Mouse (Mus musculus): ENCODE measurements at regions not wholly inside any gene's neighbourhood (a gene's known extent, or its start where the extent isn't known, plus 50 kb on each side); places are given as distances from the start of the nearest gene placed in this dataset.

GRCm38 (mm10) chr1:75833071-75833830 is 287.2 kb downstream of the Slc4a3 start:
- no peak for DNase-seq (ENCODE audit: low spot score in 2 of 2)

GRCm38 (mm10) chr1:75834361-75834760 is 288.3 kb downstream of the Slc4a3 start:
- DNase-seq (ENCODE audit: low spot score in 2 of 2): no peak

- no peak for DNase-seq (ENCODE audit: low spot score in 2 of 2)
These were observed 293.6 kb downstream of the Slc4a3 start for GRCm38 (mm10) chr1:75839551-75840223.

- DNase-seq (ENCODE audit: low spot score in 2 of 2): no peak
These were observed 296.3 kb downstream of the Slc4a3 start for GRCm38 (mm10) chr1:75842396-75842795.

- DNase-seq (ENCODE audit: low spot score in 2 of 2): no peak
These were observed 297.3 kb downstream of the Slc4a3 start for GRCm38 (mm10) chr1:75843326-75843725.

- DNase-seq (ENCODE audit: low spot score in 2 of 2): no peak
These were observed 298.1 kb downstream of the Slc4a3 start for GRCm38 (mm10) chr1:75844123-75844522.

GRCm38 (mm10) chr1:75844529-75844928 is 298.5 kb downstream of the Slc4a3 start:
- DNase-seq (ENCODE audit: low spot score in 2 of 2): no peak

- no peak for DNase-seq (ENCODE audit: low spot score in 2 of 2)
These were observed 298.9 kb downstream of the Slc4a3 start for GRCm38 (mm10) chr1:75844981-75845380.

- no peak for DNase-seq (ENCODE audit: low spot score in 2 of 2)
These were observed 299.9 kb downstream of the Slc4a3 start for GRCm38 (mm10) chr1:75845771-75846535.

- DNase-seq (ENCODE audit: low spot score in 2 of 2): no peak
These were observed 301.6 kb downstream of the Slc4a3 start for GRCm38 (mm10) chr1:75847681-75848080.

- no peak for DNase-seq (ENCODE audit: low spot score in 2 of 2)
These were observed 302.4 kb downstream of the Slc4a3 start for GRCm38 (mm10) chr1:75848436-75848835.

GRCm38 (mm10) chr1:75850131-75850530 is 304.1 kb downstream of the Slc4a3 start:
- no peak for DNase-seq (ENCODE audit: low spot score in 2 of 2)

- no peak for DNase-seq (ENCODE audit: low spot score in 2 of 2)
These were observed 312.6 kb downstream of the Slc4a3 start for GRCm38 (mm10) chr1:75858551-75859255.

GRCm38 (mm10) chr1:75862757-75863156 is 316.7 kb downstream of the Slc4a3 start:
- DNase-seq (ENCODE audit: low spot score in 2 of 2): no peak

- no peak for DNase-seq (ENCODE audit: low spot score in 2 of 2)
These were observed 320.5 kb downstream of the Slc4a3 start for GRCm38 (mm10) chr1:75866556-75866955.

- no peak for DNase-seq (ENCODE audit: low spot score in 2 of 2)
These were observed 323.3 kb downstream of the Slc4a3 start for GRCm38 (mm10) chr1:75869414-75869813.

GRCm38 (mm10) chr1:75869846-75870245 is 323.8 kb downstream of the Slc4a3 start:
- DNase-seq (ENCODE audit: low spot score in 2 of 2): no peak

GRCm38 (mm10) chr1:75873911-75874310 is 327.8 kb downstream of the Slc4a3 start:
- no peak for DNase-seq (ENCODE audit: low spot score in 2 of 2)

- DNase-seq (ENCODE audit: low spot score in 2 of 2): no peak
These were observed 331.1 kb downstream of the Slc4a3 start for GRCm38 (mm10) chr1:75877209-75877608.

GRCm38 (mm10) chr1:75885632-75886031 is 339.6 kb downstream of the Slc4a3 start:
- no peak for DNase-seq (ENCODE audit: low spot score in 2 of 2)

- DNase-seq (ENCODE audit: low spot score in 2 of 2): no peak
These were observed 342.6 kb downstream of the Slc4a3 start for GRCm38 (mm10) chr1:75888499-75889208.

Data from heart, adult 9 months (tissue).